Mouse (Mus musculus): ENCODE data around the gene Tex35. TPM values are rescaled to one million over a fixed set of nuclear protein-coding genes. Genes with fewer than 3 reads are reported as not detected.

The Tex35 gene
- not detected for polyA plus RNA-seq (2014; fragmentation: Illumina TruSeq; extraction: RNeasy Lipid Tissue Mini Kit (QIAGEN cat#74804); ENCODE audit: low replicate concordance)

DNA sequence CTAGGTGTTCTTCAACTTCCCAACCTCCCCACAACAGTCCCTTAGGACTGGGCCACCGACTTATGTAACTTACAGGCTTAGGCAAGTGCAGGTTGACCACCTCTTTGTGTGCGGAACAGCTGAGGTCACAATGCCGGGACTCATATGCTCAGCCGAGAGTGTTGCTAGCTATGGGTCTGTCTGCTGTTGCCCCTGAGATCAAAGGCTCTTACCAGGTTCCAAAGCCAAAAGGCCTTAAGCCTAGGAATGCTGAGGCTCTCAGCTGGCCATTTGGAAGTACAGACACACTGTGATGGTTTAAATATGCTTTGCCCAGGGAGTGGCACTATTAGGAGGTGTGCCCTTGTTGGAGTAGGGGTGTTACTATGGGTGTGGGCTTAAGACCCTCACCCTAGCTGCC is at the start of gene Tex35:
Gene Tex35 (minus strand): TSS at position 101 of the 400 bp plus-strand sequence.

Other genes with a start within 250 kb of the Tex35 start
- gene Ralgps2, start 169.1 kb downstream of the Tex35 start, polyA plus RNA-seq (2014; fragmentation: Illumina TruSeq; extraction: RNeasy Lipid Tissue Mini Kit (QIAGEN cat#74804); ENCODE audit: low replicate concordance): 101 TPM

Measured in small intestine, adult 10 weeks (tissue).